Mouse (Mus musculus) liver, embryonic 14.5 days (tissue): ENCODE measurements around the gene Aoc3. TPM values are rescaled to one million over a fixed set of nuclear protein-coding genes. Genes with fewer than 3 reads are reported as not detected.
"Not testable (repeated sequence)": the region's sequence is repeated elsewhere in the genome, so short reads cannot be mapped to it uniquely, and the experiment has no call there.

Experiments
- ATAC-seq: fragments of 200-750 bp; cut with Nextera tagmentation; 2 replicates; pipeline ENCODE4 v1.8.0; 2017; ENCODE audit warnings: moderate number of reproducible peaks, mild to moderate bottlenecking, moderate library complexity; ENCODE audit not compliant: insufficient read depth
- DNase-seq, 3 experiments: peaks; one replicate each; pipeline ENCODE4 v3.0.0-alpha.2; 2012 to 2013; ENCODE audit warnings: low read depth in 3 of 3, low spot score in 3 of 3
- H3K27ac ChIP-seq: fragments of 300-500 bp; sonication (generic); 2 replicates; pipeline ENCODE4 v1.5.1; 2014; ENCODE audit warnings: moderate library complexity, mild to moderate bottlenecking, control low read depth, inconsistent platforms
- H3K27me3 ChIP-seq: fragments of 300-500 bp; sonication (generic); 2 replicates; pipeline ENCODE4 v1.6.1; 2014; ENCODE audit warnings: mild to moderate bottlenecking, low read length, moderate library complexity; ENCODE audit not compliant: control insufficient read depth, insufficient read depth
- H3K36me3 ChIP-seq: fragments of 300-500 bp; sonication (generic); replicated peaks from 2 replicates; pipeline ENCODE4 v1.6.1; 2014; ENCODE audit warnings: low read depth; ENCODE audit not compliant: control insufficient read depth, insufficient read depth
- H3K4me1 ChIP-seq, 2 experiments: fragments of 200-500 bp in 1 of 2; fragments of 300-500 bp in 1 of 2; sonication (generic) in 1 of 2; replicated peaks; 2 replicates each; pipeline ENCODE4 v1.6.1; 2012 to 2014; ENCODE audit warnings: antibody characterized with exemption in 1 of 2, inconsistent platforms in 1 of 2, low read length in 1 of 2; ENCODE audit not compliant: control insufficient read depth in 2 of 2, insufficient read depth in 2 of 2
- H3K4me2 ChIP-seq: fragments of 300-500 bp; sonication (generic); 2 replicates; pipeline ENCODE4 v1.6.1; 2014; ENCODE audit warnings: low read depth, mild to moderate bottlenecking, control low read depth, moderate library complexity
- H3K4me3 ChIP-seq, 2 experiments: fragments of 200-500 bp in 1 of 2; fragments of 300-500 bp in 1 of 2; sonication (generic) in 1 of 2; 2 replicates each; pipeline ENCODE4 v1.5.1; 2012 to 2014; ENCODE audit warnings: low read depth in 2 of 2, low read length in 2 of 2, mild to moderate bottlenecking in 2 of 2, control low read depth in 1 of 2, inconsistent platforms in 1 of 2, moderate library complexity in 1 of 2; ENCODE audit not compliant: insufficient read depth in 1 of 2
- H3K9ac ChIP-seq: fragments of 300-500 bp; sonication (generic); replicated peaks from 2 replicates; pipeline ENCODE4 v1.6.1; 2014; ENCODE audit warnings: mild to moderate bottlenecking, control low read depth, moderate library complexity
- H3K9me3 ChIP-seq: fragments of 300-500 bp; sonication (generic); 2 replicates; pipeline ENCODE4 v1.6.1; 2016; ENCODE audit warnings: low read length, mixed read lengths; ENCODE audit not compliant: control insufficient read depth
- CTCF ChIP-seq: IDR thresholded peaks from 2 replicates; pipeline ENCODE4 v1.5.1; 2016; ENCODE audit warnings: antibody characterized with exemption, low read depth, control low read depth
- EP300 ChIP-seq: IDR thresholded peaks from 2 replicates; pipeline ENCODE4 v1.6.1; 2016; ENCODE audit warnings: antibody characterized with exemption, low read depth
- WGBS: fragments of 180-500 bp; shearing (Covaris S2); extraction: QIAGEN DNeasy Blood & Tissue Kit; methylation state at CpG from one replicate; pipeline ENCODE4 v1.1.7; 2014; ENCODE audit not compliant: insufficient replicate concordance; 5-methylcytosine and 5-hydroxymethylcytosine counted together
- polyA plus RNA-seq, 2 experiments: library from polyadenylated mRNA; depleted of rRNA in 1 of 2; stranded (reverse) in 1 of 2; unstranded in 1 of 2; fragments of >200 nt; fragmentation: Nextera tagmentation in 1 of 2; extraction: Ambion mirVana in 1 of 2; gene quantifications; 2 replicates each; pipeline versions ENCODE4 v1.2.1 to v1.2.3; 2012 to 2014

Aoc3 gene
- polyA plus RNA-seq, 2 experiments, result 0.03 to 0.25 TPM

DNA sequence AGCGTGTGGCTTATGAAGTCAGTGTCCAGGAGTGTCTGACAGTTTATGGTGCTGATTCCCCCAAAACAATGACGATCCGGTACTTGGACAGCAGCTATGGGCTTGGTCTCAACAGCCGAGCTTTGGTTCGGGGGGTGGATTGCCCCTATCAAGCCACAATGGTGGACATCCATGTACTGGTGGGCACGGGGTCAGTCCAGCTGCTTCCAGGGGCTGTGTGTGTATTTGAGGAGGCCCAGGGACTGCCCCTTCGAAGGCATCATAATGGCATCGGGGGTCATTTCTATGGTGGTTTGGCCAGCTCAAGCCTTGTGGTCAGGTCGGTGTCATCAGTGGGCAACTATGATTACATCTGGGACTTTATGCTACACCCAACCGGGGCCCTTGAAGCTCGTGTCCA is 4.3 kb upstream of the Aoc3 start:
- Histone ChIP-seq H3K4me3 (no peak overlapping the region), H3K4me2 (no peak overlapping the region), H3K27ac (no peak overlapping the region), H3K27me3 (no peaks in the 10 kb centered on the region), H3K36me3 (peaks cover 47% of the 10 kb centered on the region), H3K4me1 (no peaks in the 10 kb centered on the region), H3K9ac (no peak overlapping the region), H3K9me3 (no peaks in the 10 kb centered on the region)
- WGBS, result 78% methylated on average over 11 of the region's 11 CpGs
- ATAC-seq (no peak), DNase-seq (no peak)
- TF ChIP-seq CTCF (no peak), EP300 (no peak)

DNA sequence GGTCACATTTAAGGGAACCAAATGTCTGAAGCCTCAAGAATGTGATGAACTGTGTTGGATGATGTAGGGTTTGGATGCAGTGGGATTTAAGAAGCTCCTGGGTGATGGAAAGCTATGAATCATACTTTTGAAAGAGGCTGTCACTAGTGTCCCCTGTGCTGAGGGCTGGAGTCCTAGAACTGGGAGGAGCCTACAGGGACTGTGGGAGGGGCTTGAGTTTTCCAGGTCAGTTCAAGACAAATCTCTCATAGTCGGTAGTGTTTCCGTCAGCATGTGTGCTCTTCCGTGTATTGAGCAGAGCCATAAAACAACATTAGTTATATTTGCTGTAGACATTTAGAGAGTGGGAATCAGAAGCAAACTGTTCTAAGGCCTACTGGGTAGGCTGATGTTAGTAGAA is 3.1 kb upstream of the Aoc3 start:
- no peak overlapping the region for H3K4me3 ChIP-seq
- TF ChIP-seq EP300 (no peak), CTCF (no peak)
- WGBS, result 58% methylated on average over 3 of the region's 3 CpGs
- H3K27ac ChIP-seq, result no peak overlapping the region
- no peak overlapping the region for H3K9ac ChIP-seq
- H3K9me3 ChIP-seq, result no peaks in the 10 kb centered on the region
- no peak overlapping the region for H3K4me2 ChIP-seq
- DNase-seq, result no peak
- H3K27me3 ChIP-seq, result no peaks in the 10 kb centered on the region
- no peaks in the 10 kb centered on the region for H3K4me1 ChIP-seq
- H3K36me3 ChIP-seq, result peaks cover 35% of the 10 kb centered on the region
- no peak for ATAC-seq

GRCm38 (mm10) chr11:101328941-101329635 is 1.3 kb upstream of the Aoc3 start:
- H3K36me3 ChIP-seq, result peaks cover 17% of the 10 kb centered on the region
- H3K9me3 ChIP-seq, result no peaks in the 10 kb centered on the region
- TF ChIP-seq EP300 (no peak), CTCF (no peak)
- H3K27me3 ChIP-seq, result no peaks in the 10 kb centered on the region
- no peaks in the 10 kb centered on the region for H3K4me1 ChIP-seq
- no peak overlapping the region for H3K4me3 ChIP-seq
- 84% methylated on average over 6 of the region's 6 CpGs for WGBS
- ATAC-seq, result no peak
- no peak overlapping the region for H3K9ac ChIP-seq
- H3K4me2 ChIP-seq, result no peak overlapping the region
- no peak overlapping the region for H3K27ac ChIP-seq
- no peak for DNase-seq

- not testable (repeated sequence) for H3K9me3 ChIP-seq, H3K4me3 ChIP-seq, DNase-seq, H3K27ac ChIP-seq, H3K36me3 ChIP-seq, H3K4me2 ChIP-seq, ATAC-seq, H3K4me1 ChIP-seq, H3K9ac ChIP-seq, H3K27me3 ChIP-seq
- WGBS, result 72% methylated on average over 6 of the region's 6 CpGs
Measured at GRCm38 (mm10) chr11:101330961-101331360, 556 bp downstream of the Aoc3 start.

- DNase-seq, result no peak
- WGBS, result 66% methylated on average over 3 of the region's 3 CpGs
Measured at GRCm38 (mm10) chr11:101332537-101332936, 2.1 kb downstream of the Aoc3 start.

More at GRCm38 (mm10) chr11:101332537-101332936, 2.1 kb downstream of the Aoc3 start:
- no peaks in the 10 kb centered on the region for H3K9me3 ChIP-seq
- no peaks in the 10 kb centered on the region; the same call in 1 of the 2 replicates for H3K36me3 ChIP-seq
- H3K4me1 ChIP-seq, result peaks cover 0 to under 1% of the 10 kb centered on the region in 2 experiments; a peak in 2 of 4 replicates
- H3K4me3 ChIP-seq, result no peak overlapping the region
- ATAC-seq, result no peak
- no peak overlapping the region for H3K9ac ChIP-seq
- TF ChIP-seq CTCF (no peak), EP300 (no peak)
- no peak overlapping the region for H3K4me2 ChIP-seq
- no peaks in the 10 kb centered on the region for H3K27me3 ChIP-seq
- H3K27ac ChIP-seq, result no peak overlapping the region
